Mouse (Mus musculus) G1E (cell line): ENCODE measurements around the gene Abca4.

Experiments used
- CTCF ChIP-seq: IDR thresholded peaks from 2 replicates; pipeline ENCODE4 v1.5.1; 2012; ENCODE audit warnings: low read depth, low read length, inconsistent platforms, mixed read lengths
- GATA1 ChIP-seq: IDR thresholded peaks from 2 replicates; pipeline ENCODE4 v1.6.1; 2012; ENCODE audit warnings: borderline replicate concordance, low read length, inconsistent platforms, mixed read lengths
- GATA2 ChIP-seq: IDR thresholded peaks from 2 replicates; pipeline ENCODE4 v1.6.1; 2012; ENCODE audit warnings: low read depth, low read length, inconsistent platforms, borderline replicate concordance
- POLR2AphosphoS5 ChIP-seq: IDR thresholded peaks from 2 replicates; pipeline ENCODE4 v1.6.1; 2012; ENCODE audit warnings: low read depth, low read length, inconsistent platforms; ENCODE audit not compliant: insufficient replicate concordance

GRCm38 (mm10) chr3:122122838-122123237, 78.6 kb downstream of the Abca4 start:
- TF ChIP-seq POLR2AphosphoS5 (no peak), GATA2 (no peak), CTCF (no peak), GATA1 (no peak)
